Mouse (Mus musculus) CH12.LX (cell line): ENCODE data around the gene Prkca. TPM values are rescaled to one million over a fixed set of nuclear protein-coding genes. Genes with fewer than 3 reads are reported as not detected.

ENCODE experiments used
- DNase-seq: peaks from one replicate; pipeline ENCODE4 v3.0.0-alpha.2; 2013; ENCODE audit errors: extremely low read depth
- H3K27ac ChIP-seq: 2 replicates; pipeline ENCODE4 v1.5.1; 2012; ENCODE audit warnings: low read depth, mild to moderate bottlenecking, control low read depth, moderate library complexity; ENCODE audit not compliant: insufficient read depth
- H3K27me3 ChIP-seq: replicated peaks from 2 replicates; pipeline ENCODE3; 2012; ENCODE audit warnings: inconsistent platforms
- H3K36me3 ChIP-seq, 2 experiments: replicated peaks in 1 of 2; 2 replicates each; pipeline versions ENCODE3 to v1.6.1; 2012; ENCODE audit warnings: inconsistent platforms in 1 of 2, low read length in 1 of 2, mild to moderate bottlenecking in 1 of 2, mixed read lengths in 1 of 2, moderate library complexity in 1 of 2; ENCODE audit not compliant: control insufficient read depth in 1 of 2, insufficient read depth in 1 of 2
- H3K4me1 ChIP-seq, 2 experiments: 2 replicates each; pipeline ENCODE4 v1.6.1; 2012; ENCODE audit warnings: inconsistent platforms in 1 of 2, moderate library complexity in 1 of 2; ENCODE audit not compliant: insufficient read depth in 2 of 2, control insufficient read depth in 1 of 2
- H3K4me2 ChIP-seq: 2 replicates; pipeline ENCODE4 v1.6.1; 2012; ENCODE audit warnings: low read depth, mild to moderate bottlenecking, control low read depth; ENCODE audit not compliant: poor library complexity, insufficient read depth, severe bottlenecking
- H3K4me3 ChIP-seq, 3 experiments: fragments of 150-350 bp in 1 of 3; sonication (generic) in 1 of 3; replicated peaks in 1 of 3; 2 replicates each; pipeline versions ENCODE3 to v1.5.1; 2011 to 2012; ENCODE audit warnings: low read depth in 2 of 3, low read length in 2 of 3, mild to moderate bottlenecking in 2 of 3, moderate library complexity in 2 of 3, control low read depth in 1 of 3, improper control_type of control experiment in 1 of 3, inconsistent platforms in 1 of 3, mixed read lengths in 1 of 3; ENCODE audit not compliant: poor library complexity in 1 of 3
- H3K79me2 ChIP-seq: replicated peaks from 2 replicates; pipeline ENCODE4 v1.6.1; 2012; ENCODE audit warnings: mild to moderate bottlenecking, moderate library complexity; ENCODE audit not compliant: control insufficient read depth, poor library complexity, insufficient read depth, severe bottlenecking; ENCODE audit errors: extremely low read depth
- H3K9ac ChIP-seq: 2 replicates; pipeline ENCODE4 v1.6.1; 2012; ENCODE audit warnings: low read depth, mild to moderate bottlenecking, control low read depth, moderate library complexity; ENCODE audit not compliant: insufficient read depth
- H3K9me3 ChIP-seq: replicated peaks from 2 replicates; pipeline ENCODE3; 2012; ENCODE audit warnings: low read length, inconsistent platforms, mixed read lengths
- E2F4 ChIP-seq: IDR thresholded peaks from 2 replicates; pipeline ENCODE4 v1.6.1; 2011; ENCODE audit warnings: low read depth, low read length, improper control_type of control experiment; ENCODE audit not compliant: insufficient replicate concordance
- ETS1 ChIP-seq: conservative IDR thresholded peaks from 2 replicates; pipeline ENCODE4 v1.6.1; 2012; ENCODE audit warnings: low read depth, mild to moderate bottlenecking, inconsistent platforms, low read length, improper control_type of control experiment, moderate library complexity
- HCFC1 ChIP-seq: IDR thresholded peaks from 2 replicates; pipeline ENCODE4 v1.6.1; 2012; ENCODE audit warnings: low read depth, mild to moderate bottlenecking, inconsistent platforms, low read length, improper control_type of control experiment
- JUN ChIP-seq: IDR thresholded peaks from 2 replicates; pipeline ENCODE4 v1.6.1; 2011; ENCODE audit warnings: low read depth, mild to moderate bottlenecking, low read length, improper control_type of control experiment, moderate library complexity; ENCODE audit not compliant: insufficient read depth
- JUND ChIP-seq: conservative IDR thresholded peaks from 2 replicates; pipeline ENCODE4 v1.6.1; 2011; ENCODE audit warnings: low read depth, low read length, improper control_type of control experiment
- KAT2A ChIP-seq: IDR thresholded peaks from 2 replicates; pipeline ENCODE4 v1.6.1; 2012; ENCODE audit warnings: low read length, improper control_type of control experiment, inconsistent platforms; ENCODE audit not compliant: insufficient replicate concordance
- MAX ChIP-seq: IDR thresholded peaks from 2 replicates; pipeline ENCODE4 v1.6.1; 2011; ENCODE audit warnings: low read length, improper control_type of control experiment
- MEF2A ChIP-seq: IDR thresholded peaks from 2 replicates; pipeline ENCODE4 v1.6.1; 2014; ENCODE audit warnings: low read depth, mild to moderate bottlenecking, inconsistent platforms, low read length, improper control_type of control experiment, borderline replicate concordance
- MXI1 ChIP-seq: IDR thresholded peaks from 2 replicates; pipeline ENCODE4 v1.6.1; 2011; ENCODE audit warnings: mild to moderate bottlenecking, low read depth, low read length, improper control_type of control experiment
- MYC ChIP-seq: IDR thresholded peaks from 2 replicates; pipeline ENCODE4 v1.6.1; 2011; ENCODE audit warnings: low read depth, mild to moderate bottlenecking, improper control_type of control experiment, low read length
- POLR2AphosphoS2 ChIP-seq: IDR thresholded peaks from 2 replicates; pipeline ENCODE4 v1.6.1; 2011; ENCODE audit warnings: low read depth, low read length, improper control_type of control experiment
- TBP ChIP-seq: conservative IDR thresholded peaks from 2 replicates; pipeline ENCODE4 v1.6.1; 2011; ENCODE audit warnings: low read depth, low read length, improper control_type of control experiment
- UBTF ChIP-seq: IDR thresholded peaks from 2 replicates; pipeline ENCODE4 v1.6.1; 2012; ENCODE audit warnings: low read depth, mild to moderate bottlenecking, inconsistent platforms, low read length, improper control_type of control experiment, moderate library complexity
- USF1 ChIP-seq: IDR thresholded peaks from 2 replicates; pipeline ENCODE4 v1.6.1; 2014; ENCODE audit warnings: low read depth, mild to moderate bottlenecking, inconsistent platforms, low read length, improper control_type of control experiment
- ZC3H11A ChIP-seq: IDR thresholded peaks from 2 replicates; pipeline ENCODE4 v1.6.1; 2012; ENCODE audit warnings: low read depth, mild to moderate bottlenecking, inconsistent platforms, low read length, improper control_type of control experiment
- ZKSCAN1 ChIP-seq: IDR thresholded peaks from 2 replicates; pipeline ENCODE4 v1.6.1; 2012; ENCODE audit warnings: low read depth, inconsistent platforms, low read length, improper control_type of control experiment, borderline replicate concordance
- dilution Hi-C: fragments of 300-500 bp; cut with MboI; formaldehyde crosslinking; loops from 2 replicates; pipeline ENCODE4 v1.14.3; 2020; ENCODE audit warnings: low sequenced_read_pairs; ENCODE audit not compliant: extremely low pct_unique_long_range_greater_than_20kb, extremely low pct_ligation_motif_present
- in situ Hi-C: fragments of 300-500 bp; cut with MboI; formaldehyde crosslinking; loops from 3 replicates; pipeline ENCODE4 v1.14.3; 2019; ENCODE audit warnings: low sequenced_read_pairs, low pct_ligation_motif_present, low pct_unique_long_range_greater_than_20kb, mixed read lengths
- polyA plus RNA-seq: library from polyadenylated mRNA; unstranded; fragments of >175 nt; gene quantifications from 2 replicates; pipeline ENCODE4 v1.2.1, GENCODE M21; 2012; ENCODE audit warnings: low read depth; ENCODE audit not compliant: insufficient read length
- total RNA-seq, 2 experiments: library from RNA; depleted of rRNA; stranded (reverse); fragments of 300-350 nt in 1 of 2; fragments of >200 nt in 1 of 2; gene quantifications; 2 replicates each; pipeline ENCODE4 v1.2.3; 2012 to 2014

The Prkca gene
- total and polyA plus RNA-seq, 3 experiments = 40.0 to 107 (median 43.7) TPM

DNA sequence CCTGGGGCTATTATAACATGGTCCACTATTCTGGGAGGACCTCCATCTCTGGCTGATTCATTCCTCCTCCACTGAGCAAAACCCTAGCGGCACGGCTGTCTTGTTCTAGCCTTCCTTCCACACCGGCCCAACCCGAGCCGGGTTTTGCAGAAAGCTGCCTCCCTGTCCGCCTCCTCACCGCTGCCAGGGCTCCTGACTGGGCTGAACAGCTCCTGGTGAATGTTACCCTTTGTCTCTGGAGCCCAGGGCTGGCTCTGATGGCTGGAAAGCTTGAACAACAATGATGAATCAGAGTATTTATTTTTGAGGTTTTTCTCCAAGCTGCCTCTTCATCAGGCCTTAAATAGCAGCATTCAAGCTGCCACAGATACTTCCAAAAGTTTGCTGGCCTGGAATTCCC, 193.3 kb downstream of the Prkca start:
- TF ChIP-seq JUND = no peak
- TF ChIP-seq MXI1 = no peak
- no peak for TF ChIP-seq KAT2A
- TF ChIP-seq HCFC1 = no peak
- TF ChIP-seq JUN = no peak
- TF ChIP-seq ETS1 = no peak
- no peak for TF ChIP-seq MEF2A
- no peaks in the 10 kb centered on the region for H3K9me3 ChIP-seq
- no peak overlapping the region for H3K9ac ChIP-seq
- peaks cover 10% of the 10 kb centered on the region for H3K79me2 ChIP-seq
- H3K27me3 ChIP-seq = no peaks in the 10 kb centered on the region
- no peak overlapping the region for H3K4me3 ChIP-seq
- dilution Hi-C loops (no loop called here), in situ Hi-C loops (no loop called here)
- H3K4me1 ChIP-seq = peaks cover 31 to 97% of the 10 kb centered on the region in 2 experiments
- peaks cover 2 to 36% of the 10 kb centered on the region in 2 experiments for H3K36me3 ChIP-seq
- no peak overlapping the region for H3K4me2 ChIP-seq
- H3K27ac ChIP-seq = no peak overlapping the region
- DNase-seq = no peak

- Histone ChIP-seq H3K9me3 (no peaks in the 10 kb centered on the region), H3K79me2 (peaks cover 10% of the 10 kb centered on the region), H3K4me2 (no peak overlapping the region), H3K27me3 (no peaks in the 10 kb centered on the region), H3K4me3 (no peak overlapping the region), H3K9ac (no peak overlapping the region), H3K4me1 (peaks cover 29 to 93% of the 10 kb centered on the region in 2 experiments), H3K27ac (no peak overlapping the region), H3K36me3 (peaks cover 2 to 36% of the 10 kb centered on the region in 2 experiments)
- in situ Hi-C loops (no loop called here), dilution Hi-C loops (no loop called here)
- no peak for TF ChIP-seq ZKSCAN1
- TF ChIP-seq USF1 = no peak
- TF ChIP-seq KAT2A = no peak
- no peak for TF ChIP-seq ZC3H11A
- no peak for TF ChIP-seq POLR2AphosphoS2
- no peak for TF ChIP-seq E2F4
- no peak for TF ChIP-seq MYC
- no peak for TF ChIP-seq TBP
- no peak for TF ChIP-seq UBTF
- TF ChIP-seq MEF2A = no peak
- no peak for TF ChIP-seq MAX
- no peak for DNase-seq
Measured at GRCm38 (mm10) chr11:108149187-108149586, 194.5 kb downstream of the Prkca start.
